Mouse (Mus musculus) mouse embryonic stem cell (cell line): ENCODE data around the gene Bcam.

Experiments
- in situ Hi-C, 2 experiments: fragments of 300-500 bp; cut with MboI; formaldehyde crosslinking; loops; 1 replicate in 1 of 2; 3 replicates in 1 of 2; pipeline ENCODE4 v1.14.3; 2019 to 2020; ENCODE audit warnings: low sequenced_read_pairs in 2 of 2, low pct_unique_long_range_greater_than_20kb in 1 of 2, mixed read lengths in 1 of 2; ENCODE audit not compliant: unreplicated experiment in 1 of 2

Bcam gene

DNA sequence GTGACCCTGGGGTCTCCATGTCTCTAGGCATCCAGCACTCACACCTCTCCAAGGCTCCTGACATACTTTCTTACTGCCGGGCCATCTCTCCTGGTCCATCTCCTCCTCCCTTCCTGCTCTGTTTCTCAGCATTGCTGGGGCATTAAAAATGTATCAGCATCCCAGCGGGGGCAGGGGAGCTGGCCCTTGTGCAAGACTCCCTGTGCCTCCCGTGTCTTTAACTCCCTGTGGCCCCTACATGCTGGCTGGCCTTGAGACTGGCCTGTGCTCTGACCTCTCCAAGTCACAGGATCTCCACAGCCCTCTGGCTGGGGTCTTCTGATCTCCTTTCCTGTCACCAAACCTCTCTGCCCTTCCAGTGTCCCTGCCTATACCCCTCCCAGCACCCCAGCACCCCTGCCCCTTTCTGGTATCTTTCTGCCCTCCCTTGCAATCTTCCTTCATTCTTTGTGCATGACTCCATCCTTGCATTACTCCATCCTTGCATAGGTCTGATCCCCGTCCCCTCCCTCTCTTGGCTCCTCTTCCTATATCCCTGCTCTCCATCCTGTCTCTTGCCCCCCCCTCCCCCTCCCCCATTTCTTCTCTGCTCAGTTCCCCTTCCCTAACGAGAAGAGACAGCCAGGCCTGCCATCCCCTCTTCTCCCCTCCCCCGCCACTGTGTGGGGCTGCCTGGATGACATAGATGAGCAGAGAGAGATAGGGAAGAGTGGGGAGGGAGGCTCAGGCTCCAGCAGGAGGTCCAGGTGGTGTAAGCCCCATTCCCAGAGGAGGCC lies 24.2 kb downstream of the Bcam start:
- in situ Hi-C loops, result loop anchor here (5.0 kb wide), 1 partner anchor 41 kb away; no protein-coding TSS in a partner anchor

DNA sequence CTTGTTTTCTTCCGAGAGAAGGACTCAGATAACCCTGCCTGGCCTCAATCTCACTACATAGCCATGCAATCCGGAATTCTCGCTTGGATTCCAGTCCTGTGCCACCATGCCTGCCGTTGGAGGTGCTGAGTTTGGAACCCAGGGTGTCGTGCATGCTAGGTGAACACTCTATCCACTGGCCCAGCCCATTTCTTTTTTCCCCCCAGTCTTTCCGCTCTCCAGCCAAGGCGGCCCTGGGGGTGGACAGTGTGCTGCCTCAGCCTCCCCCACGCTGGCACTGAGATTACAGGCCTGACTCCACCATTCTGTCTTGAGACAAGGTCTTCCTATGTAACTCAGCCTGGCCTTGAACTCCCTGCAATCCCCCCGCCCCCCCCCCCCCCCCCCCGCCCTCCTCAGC lies 24.8 kb downstream of the Bcam start:
- in situ Hi-C loops, result loop anchor here (5.0 kb wide), 1 partner anchor 41 kb away; no protein-coding TSS in a partner anchor

DNA sequence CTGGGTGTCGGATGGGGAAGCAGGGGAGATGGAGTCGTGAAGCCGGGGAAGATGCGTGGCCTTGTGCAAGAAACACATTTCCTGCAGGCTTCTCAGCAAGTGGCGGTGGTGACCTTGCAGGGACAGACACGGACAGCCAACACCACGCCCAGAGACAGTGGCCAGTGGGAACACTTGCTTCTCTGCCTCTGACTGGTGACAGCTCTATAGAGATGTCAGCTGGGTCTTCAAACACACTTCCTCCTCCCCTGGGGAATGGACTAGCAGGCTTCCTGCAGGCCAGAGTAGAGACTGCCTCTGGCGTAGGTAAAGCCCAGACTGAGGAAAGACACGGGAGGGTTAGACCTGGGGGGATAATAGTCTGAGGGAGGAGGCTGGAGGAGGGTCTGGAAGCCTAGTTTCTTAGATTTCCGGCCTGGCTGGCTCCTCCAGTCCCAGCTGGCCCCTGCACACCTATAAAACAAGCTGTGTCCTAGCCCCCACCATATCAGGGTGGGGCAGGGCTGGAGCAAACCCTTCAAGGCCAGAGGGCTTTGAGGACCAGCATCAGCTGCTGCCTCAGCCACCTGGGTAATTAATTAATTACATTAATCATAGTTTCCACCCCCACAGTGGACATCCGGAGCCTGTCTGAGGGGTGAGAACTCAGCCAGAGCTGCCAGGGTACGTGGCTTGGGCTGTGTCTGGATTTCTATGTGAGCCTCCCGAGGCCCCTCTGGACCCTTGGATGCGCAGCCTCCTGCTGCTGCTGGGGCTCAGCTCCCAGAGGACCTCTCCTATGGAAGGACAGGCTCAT lies 26.0 kb downstream of the Bcam start:
- in situ Hi-C loops, result loop anchor here (5.0 kb wide), 1 partner anchor 43 kb away; no protein-coding TSS in a partner anchor

DNA sequence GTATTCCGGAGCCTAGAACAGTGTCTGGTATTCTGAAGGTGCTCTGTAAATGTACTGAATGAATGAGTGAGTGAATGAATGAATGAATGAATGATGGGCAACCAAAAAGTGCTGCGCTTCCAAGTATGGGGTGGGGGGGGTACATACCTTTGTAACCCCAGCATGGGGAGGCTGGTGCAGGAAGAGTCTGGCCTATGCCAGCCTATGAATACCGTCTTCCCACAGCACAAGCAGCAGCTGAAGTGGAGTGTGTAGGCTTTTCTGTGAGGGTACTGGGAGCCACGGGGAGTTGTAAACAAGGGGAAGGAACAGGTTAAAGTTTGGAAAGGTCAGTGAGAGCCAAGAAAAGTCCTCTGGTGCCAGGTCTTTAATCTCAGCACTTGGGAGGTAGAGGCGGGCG lies 27.0 kb downstream of the Bcam start:
- in situ Hi-C loops, result no loop called here

DNA sequence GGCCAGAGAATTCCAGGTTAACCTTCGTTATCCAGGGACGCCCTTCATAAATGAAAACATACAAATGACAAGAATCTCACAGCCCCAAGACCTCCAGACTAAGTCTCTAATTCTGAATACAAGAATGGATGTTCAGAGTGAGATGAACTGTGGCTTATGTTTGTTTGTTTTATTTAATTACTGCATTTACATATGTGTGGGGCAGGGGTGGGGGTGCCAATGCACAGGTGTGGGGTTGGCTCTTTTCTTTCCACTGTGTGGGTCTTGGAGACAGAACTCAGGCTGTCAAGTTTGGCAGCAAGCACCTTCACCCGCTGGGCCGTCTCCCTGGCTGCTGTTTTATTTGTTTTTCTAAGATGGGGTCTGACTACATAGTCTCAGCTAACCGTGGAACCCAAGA lies 28.3 kb downstream of the Bcam start:
- in situ Hi-C loops, result no loop called here

DNA sequence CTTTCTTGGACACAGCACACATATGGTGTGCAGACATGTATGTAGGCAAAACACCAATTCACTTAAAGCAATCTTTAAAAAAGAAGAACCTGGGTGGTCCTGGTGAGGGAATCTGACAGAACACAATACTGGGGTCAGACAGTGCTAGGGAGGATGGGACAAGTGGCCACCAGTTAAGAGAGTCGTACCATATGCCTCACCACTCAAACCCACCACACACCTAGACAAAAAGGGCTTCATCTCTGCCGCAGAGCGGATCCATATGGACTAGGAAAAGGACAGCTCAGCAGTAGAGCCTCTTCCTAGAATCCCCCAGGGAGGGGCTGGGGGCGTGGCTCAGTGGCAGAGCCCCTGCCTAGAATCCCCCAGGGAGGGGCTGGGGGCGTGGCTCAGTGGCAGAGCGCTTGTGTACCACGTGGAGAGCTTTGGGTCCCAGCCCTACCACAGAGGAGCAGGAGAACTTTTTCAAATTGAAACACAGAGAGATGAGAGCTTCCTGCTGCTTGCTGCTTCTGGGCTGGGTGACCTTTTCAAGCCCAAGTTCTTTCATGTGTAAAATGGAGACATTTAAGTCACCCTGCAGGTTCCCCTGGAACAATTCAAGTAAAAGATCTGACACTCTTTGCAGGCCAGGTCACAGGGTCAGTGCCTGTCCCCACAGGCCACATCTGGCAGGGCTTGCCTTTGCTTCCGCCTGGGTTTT lies 29.3 kb downstream of the Bcam start:
- in situ Hi-C loops, result no loop called here

DNA sequence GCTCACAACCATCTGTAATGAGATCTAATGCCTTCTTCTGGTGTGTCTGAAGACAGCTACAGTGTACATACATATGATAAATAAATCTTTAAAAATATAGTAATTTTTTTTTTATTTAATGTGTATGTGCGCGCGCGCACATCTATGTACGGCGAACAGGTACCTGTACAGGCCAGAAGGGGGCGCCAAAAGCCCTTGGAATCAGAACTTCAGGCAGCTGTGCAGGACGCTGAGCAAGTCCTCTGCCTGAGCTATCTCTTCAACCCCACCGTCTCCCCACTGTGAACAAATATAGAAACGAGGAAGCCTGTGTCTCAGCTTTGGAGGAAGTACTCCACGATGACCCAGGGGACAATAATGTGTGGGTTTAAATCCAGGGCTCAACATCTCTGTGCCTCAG lies 30.5 kb downstream of the Bcam start:
- in situ Hi-C loops, result no loop called here

DNA sequence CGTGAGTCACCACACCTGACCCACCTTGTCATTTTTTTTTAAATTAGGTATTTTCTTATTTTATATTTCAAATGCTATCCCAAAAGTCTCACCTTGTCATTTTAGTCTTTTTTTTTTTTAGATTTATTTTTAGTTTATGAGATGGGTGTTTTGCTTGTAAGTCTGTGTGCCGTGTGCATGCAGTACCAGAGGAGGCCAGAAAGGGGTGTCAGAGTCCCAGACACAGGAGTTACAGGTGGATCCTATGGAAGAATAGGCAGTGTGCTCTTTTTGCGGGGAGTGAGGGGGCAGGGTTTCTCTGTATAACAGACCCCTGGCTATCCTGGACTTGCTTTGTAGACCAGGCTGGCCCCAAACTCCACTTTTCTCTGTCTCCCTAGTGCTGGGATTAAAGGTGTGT lies 32.0 kb downstream of the Bcam start:
- in situ Hi-C loops, result no loop called here

DNA sequence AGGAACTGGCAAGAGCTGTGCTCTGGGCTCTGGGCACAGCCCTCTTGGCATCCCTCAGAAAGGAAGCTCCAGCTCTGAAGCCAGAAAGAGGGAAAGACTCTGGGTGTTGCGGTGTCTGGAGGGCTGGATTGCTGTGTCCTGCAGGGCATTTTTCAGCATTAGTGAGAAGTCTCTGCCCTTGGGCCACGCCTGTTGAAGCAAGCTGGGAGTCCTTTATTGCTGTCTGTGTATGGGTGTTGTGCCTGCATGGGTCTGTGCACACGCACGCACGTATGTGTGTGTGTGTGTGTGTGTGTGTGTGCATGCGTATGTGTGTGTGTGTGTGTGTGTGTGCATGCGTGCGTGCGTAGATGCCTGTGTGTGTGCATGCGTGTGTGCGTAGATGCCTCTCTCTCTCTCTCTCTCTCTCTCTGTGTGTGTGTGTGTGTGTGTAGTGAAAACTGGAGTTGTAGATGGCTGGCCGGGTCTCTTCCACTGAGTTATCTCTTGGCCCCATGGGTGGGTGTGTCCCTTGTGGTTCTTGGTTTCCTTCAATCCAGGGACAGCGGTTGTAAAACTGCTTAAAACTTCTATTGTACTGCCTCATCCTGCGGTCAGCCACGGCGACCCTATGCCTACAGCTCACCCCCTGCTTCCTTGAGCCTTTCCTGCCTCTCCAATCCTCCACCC lies 34.3 kb downstream of the Bcam start:
- in situ Hi-C loops, result no loop called here

DNA sequence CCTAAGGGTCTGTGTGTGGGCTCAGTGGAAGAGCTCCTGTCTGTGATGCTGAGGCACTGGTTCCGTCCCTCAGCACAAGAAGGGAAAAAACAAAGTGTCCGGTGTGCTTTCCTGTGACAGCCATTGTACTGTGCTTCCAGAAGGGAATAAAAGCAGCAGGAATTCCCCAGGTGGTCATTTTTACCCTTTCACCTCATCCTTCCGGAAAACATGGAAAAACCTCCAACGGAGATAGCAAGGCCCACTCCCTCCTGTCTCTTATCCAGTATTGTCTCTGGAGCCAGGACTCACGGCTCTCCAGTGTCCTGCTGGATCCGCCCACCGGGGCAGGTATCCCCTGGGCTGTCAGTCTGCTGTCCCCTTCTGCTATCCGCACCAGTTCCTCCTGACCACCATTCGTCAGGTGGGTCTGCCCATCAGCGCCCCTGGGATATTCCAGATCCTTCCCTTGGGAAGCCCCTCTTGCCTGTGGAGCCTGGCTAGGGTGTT lies 36.6 kb downstream of the Bcam start:
- in situ Hi-C loops, result no loop called here

DNA sequence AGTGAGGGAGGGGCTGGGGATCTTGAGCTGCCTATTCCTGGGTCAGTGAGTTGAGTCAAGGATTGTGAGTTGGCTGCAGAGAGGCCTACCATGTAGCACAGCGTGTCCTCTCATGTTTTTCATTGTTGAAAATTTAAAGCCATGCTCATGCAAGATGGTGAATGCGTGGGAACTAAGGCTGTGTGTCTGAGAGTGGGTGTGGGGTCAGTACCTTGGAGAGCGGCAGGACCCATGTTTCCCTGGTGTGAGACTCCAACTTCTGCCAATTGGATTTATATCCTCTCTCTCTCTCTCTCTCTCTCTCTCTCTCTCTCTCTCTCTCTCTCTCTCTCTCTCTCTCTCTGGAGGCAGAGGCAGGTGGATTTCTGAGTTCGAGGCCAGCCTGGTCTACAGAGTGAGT lies 44.3 kb downstream of the Bcam start:
- in situ Hi-C loops, result no loop called here

DNA sequence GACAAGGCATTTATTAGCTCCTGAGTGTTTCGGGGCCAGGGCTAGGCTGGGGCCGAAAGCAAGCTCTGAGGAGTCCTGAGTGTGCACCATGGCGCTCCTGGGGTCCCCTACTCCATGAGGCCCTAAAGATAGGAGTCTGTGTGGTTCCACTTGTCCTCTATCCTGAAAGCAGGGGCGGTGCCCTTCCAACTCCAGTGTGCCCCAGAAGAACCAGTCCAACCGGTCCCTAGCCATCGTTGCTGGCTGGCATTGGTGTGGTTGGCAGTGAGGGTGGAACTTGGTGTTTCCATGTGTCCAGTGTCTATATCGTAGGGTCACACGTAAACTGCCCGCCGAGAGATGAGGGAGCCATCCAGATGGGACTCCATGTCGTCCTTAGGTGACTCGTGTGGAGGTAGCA lies 46.6 kb downstream of the Bcam start:
- in situ Hi-C loops, result no loop called here

DNA sequence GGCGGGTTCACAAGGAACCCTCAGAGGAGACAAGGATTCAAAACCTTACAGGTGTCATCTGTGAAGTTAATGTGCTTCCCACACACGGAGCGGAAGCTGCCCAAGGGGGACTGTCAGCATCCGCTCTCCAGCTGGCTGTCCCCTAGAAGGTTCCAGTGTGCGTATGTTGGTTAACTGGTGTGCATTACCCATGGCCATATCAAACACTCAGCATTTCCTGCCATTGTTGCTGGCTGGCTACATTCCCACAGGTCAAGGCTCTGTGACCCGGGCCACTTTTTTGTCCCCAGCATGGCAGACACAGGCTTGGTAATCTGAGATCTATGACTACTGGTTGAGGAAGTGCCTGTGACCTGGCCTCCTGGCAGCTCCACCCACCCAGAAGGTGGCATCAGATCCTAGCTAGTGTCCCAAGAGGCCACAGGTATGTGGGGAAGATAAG lies 48.0 kb downstream of the Bcam start:
- in situ Hi-C loops, result no loop called here

DNA sequence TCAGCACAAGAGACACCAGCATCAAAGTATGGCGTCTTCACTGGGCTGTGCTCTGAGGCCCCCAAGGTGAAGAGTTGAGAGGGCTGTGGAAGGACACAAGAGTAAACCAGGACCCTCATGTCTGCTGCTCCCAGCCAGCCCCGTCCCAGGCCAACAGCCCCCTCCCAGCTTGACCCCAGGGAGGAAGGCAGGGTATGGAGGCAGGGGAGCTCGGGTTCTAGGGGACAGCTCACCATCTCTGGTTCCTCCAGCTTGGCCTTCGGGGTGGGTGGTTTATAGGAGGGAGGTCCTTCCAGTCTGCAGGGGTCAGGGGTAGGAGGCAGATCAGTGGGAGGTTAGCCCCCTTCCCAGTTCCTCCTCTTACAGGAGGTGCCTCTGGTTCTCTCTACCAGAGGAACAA lies 51.6 kb downstream of the Bcam start:
- in situ Hi-C loops, result no loop called here

DNA sequence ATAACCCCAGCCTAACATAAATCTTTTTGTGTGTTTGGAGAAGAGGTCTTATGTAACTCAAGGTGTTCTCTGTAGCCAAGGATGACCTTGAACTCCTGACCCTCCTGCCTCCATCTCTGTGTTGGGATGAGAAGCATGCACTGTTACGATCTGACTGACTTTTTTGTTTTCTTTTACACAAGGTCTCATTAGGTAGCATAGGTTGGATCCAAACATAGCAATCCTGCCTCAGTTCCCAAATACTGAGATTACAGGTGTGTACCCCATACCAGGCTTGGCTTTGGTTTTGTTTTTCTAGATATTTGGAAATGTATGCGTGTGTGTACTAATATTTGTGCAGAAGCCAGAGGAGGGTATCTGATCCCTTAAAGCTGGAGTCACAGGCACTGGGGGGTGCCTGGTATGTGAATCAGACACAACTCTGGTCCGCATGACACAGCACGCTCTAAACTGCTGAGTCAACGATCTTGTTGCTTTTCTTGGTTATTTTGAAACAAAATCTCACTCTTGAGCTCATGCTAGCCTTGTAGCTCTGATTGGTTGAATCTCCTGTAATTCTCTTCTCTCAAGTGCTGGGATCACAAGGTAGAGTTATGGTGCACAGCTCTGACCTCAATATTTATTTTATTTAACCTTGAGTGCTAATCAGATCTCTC lies 52.4 kb downstream of the Bcam start:
- in situ Hi-C loops, result no loop called here

DNA sequence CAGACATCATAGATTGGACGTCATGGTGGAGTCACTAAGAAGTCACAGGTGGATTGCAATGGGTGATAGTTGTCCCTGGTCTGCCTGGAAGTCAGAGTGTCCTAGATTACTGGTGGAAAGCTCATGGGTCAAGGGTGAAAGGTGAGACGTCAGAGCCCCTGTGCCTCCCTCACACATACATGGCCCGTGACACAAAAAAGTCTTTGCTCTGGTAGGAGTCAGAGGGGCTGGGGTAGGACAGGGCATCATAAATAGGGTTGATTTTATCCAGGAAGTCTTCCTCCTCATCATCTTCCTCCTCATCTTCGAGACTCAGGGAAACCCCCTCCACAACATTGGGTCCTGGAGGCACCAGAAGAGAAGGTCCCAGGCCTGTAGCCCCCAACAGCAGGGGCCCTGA lies 53.5 kb downstream of the Bcam start:
- in situ Hi-C loops, result no loop called here

DNA sequence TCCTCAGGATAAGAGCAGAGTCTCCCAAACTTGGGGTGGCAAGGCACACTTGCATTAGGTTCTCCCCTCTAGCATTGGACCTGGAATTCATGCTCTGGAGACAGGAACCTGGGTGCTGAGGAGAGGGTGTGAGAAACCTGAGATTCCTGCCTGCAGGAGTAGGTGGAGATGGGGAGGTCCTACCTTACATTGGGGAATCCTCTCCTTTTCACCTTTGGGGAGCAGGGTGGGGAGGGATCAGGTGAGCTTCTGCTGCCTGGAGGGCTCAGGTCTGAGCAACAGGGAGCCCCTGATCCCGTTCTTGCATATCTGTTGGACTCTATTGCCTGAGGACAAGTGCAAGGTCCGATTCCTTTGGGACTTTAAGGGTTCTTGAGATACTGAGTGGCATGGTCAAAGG lies 54.0 kb downstream of the Bcam start:
- in situ Hi-C loops, result no loop called here

DNA sequence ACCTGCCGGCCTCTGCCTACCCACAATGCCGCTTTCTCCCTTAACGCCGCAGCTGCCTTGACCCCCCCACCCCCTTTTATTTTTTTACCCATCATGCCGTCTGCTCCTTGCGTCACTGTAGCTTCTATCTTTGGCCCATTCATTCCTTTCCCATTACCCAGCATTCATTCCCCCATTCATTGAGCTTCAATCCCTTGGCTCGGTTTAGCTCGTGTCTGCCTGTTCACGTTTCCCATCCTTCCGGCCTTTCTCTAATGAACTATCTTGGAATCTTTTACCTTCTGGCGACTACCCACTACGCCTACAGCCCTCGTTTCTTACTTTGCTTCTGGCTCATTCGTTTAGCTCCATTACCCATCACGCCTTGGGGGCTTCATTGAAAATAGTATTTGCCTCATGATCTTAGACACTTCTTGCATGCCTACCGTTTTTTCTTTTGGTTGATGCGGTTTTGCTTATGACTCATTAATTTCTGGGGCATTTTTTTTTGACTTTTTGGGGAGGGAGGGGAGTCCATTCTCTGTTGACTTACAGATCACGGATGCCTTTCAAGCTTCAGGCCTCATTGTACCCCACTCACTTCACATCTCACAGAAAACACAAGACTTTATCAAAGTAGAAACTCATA lies 54.6 kb downstream of the Bcam start:
- in situ Hi-C loops, result no loop called here
